Mouse (Mus musculus): ENCODE measurements around the gene Gm4952.

The Gm4952 gene

GRCm38 (mm10) chr19:12599674-12600073, at the start of gene Gm4952:
TSS of gene Gm4952 (plus strand) at chr19:12599974.
- no peak for DNase-seq (ENCODE audit: low spot score)

- no peak for DNase-seq (ENCODE audit: low spot score)
Measured at GRCm38 (mm10) chr19:12550005-12550942, 49.5 kb upstream of the Gm4952 start.

GRCm38 (mm10) chr19:12556293-12556692, 43.5 kb upstream of the Gm4952 start:
- no peak for DNase-seq (ENCODE audit: low spot score)

- no peak for DNase-seq (ENCODE audit: low spot score)
Measured at GRCm38 (mm10) chr19:12558219-12558618, 41.6 kb upstream of the Gm4952 start.

GRCm38 (mm10) chr19:12564197-12564596, 35.6 kb upstream of the Gm4952 start:
- no peak for DNase-seq (ENCODE audit: low spot score)

- DNase-seq (ENCODE audit: low spot score): no peak
Measured at GRCm38 (mm10) chr19:12567011-12567410, 32.8 kb upstream of the Gm4952 start.

GRCm38 (mm10) chr19:12570866-12571265, 28.9 kb upstream of the Gm4952 start:
- no peak for DNase-seq (ENCODE audit: low spot score)

GRCm38 (mm10) chr19:12571687-12572086, 28.1 kb upstream of the Gm4952 start:
- no peak for DNase-seq (ENCODE audit: low spot score)

GRCm38 (mm10) chr19:12572614-12573265, 27.0 kb upstream of the Gm4952 start:
- DNase-seq (ENCODE audit: low spot score): no peak

GRCm38 (mm10) chr19:12573266-12574011, 26.3 kb upstream of the Gm4952 start:
- DNase-seq (ENCODE audit: low spot score): peak; percentile 84

GRCm38 (mm10) chr19:12574012-12574407, 25.8 kb upstream of the Gm4952 start:
- DNase-seq (ENCODE audit: low spot score): peak; percentile 18

GRCm38 (mm10) chr19:12575107-12575506, 24.7 kb upstream of the Gm4952 start:
- no peak for DNase-seq (ENCODE audit: low spot score)

- no peak for DNase-seq (ENCODE audit: low spot score)
Measured at GRCm38 (mm10) chr19:12575514-12575913, 24.3 kb upstream of the Gm4952 start.

- DNase-seq (ENCODE audit: low spot score): no peak
Measured at GRCm38 (mm10) chr19:12576639-12577038, 23.1 kb upstream of the Gm4952 start.

- no peak for DNase-seq (ENCODE audit: low spot score)
Measured at GRCm38 (mm10) chr19:12585310-12585709, 14.5 kb upstream of the Gm4952 start.

GRCm38 (mm10) chr19:12591908-12592307, 7.9 kb upstream of the Gm4952 start:
- DNase-seq (ENCODE audit: low spot score): peak; percentile 35

GRCm38 (mm10) chr19:12595135-12595529, 4.6 kb upstream of the Gm4952 start:
- no peak for DNase-seq (ENCODE audit: low spot score)

GRCm38 (mm10) chr19:12595530-12596289, 4.1 kb upstream of the Gm4952 start:
- peak; percentile 74 for DNase-seq (ENCODE audit: low spot score)

GRCm38 (mm10) chr19:12596290-12597072, 3.3 kb upstream of the Gm4952 start:
- DNase-seq (ENCODE audit: low spot score): peak; percentile 32

- DNase-seq (ENCODE audit: low spot score): no peak
Measured at GRCm38 (mm10) chr19:12597073-12597405, 2.7 kb upstream of the Gm4952 start.

GRCm38 (mm10) chr19:12598674-12599073, 1.1 kb upstream of the Gm4952 start:
- no peak for DNase-seq (ENCODE audit: low spot score)

All from yolk sac, embryonic 10.5 days (tissue).